Mouse (Mus musculus): Measurements from ENCODE around the gene Tyms. TPM values are rescaled to one million over a fixed set of nuclear protein-coding genes. Genes with fewer than 3 reads are reported as not detected.

The Tyms gene
- total RNA-seq, 2 experiments from 2014 or later: 3.5 to 5.3 TPM

Other genes starting within 250 kb of the Tyms start
- gene Il6, start 60.5 kb downstream of the Tyms start, total RNA-seq (2021): not detected
- gene Garem2, start 31.5 kb upstream of the Tyms start, total RNA-seq (2021): 10 to 100 TPM; 10.1 to 13.1 TPM
- 1 to 10 TPM; 2.0 TPM for gene 3110082J24Rik, start 32.5 kb upstream of the Tyms start, total RNA-seq (2021)
- 10 to 100 TPM; 61.0 to 71.5 TPM for gene Hadha, start 81.5 kb upstream of the Tyms start, total RNA-seq (2021)
- 10 to 100 TPM; 86.9 to 91.2 TPM for gene Hadhb, start 81.6 kb upstream of the Tyms start, total RNA-seq (2021)
- gene Adgrf3, start 132.1 kb upstream of the Tyms start, total RNA-seq (2021): not detected
- gene Selenoi, start 159.0 kb upstream of the Tyms start, total RNA-seq (2021): 10 to 100 TPM; 50.4 to 51.4 TPM
- gene Drc1, start 207.8 kb upstream of the Tyms start, total RNA-seq (2021): 10 to 100 TPM; 16.3 to 17.6 TPM

Measured in left cerebral cortex, postnatal 25 days (tissue).